In genomic region chr13:59079761-59080461, GRCm38 (mm10) we compare ENCODE assay signal across 11 mouse cellular contexts.
DNase-seq lines count a peak whose midpoint lies in the region; ATAC-seq and TF ChIP-seq lines count a peak whose summit lies in the region.
"Had no signal": no experiment of that assay in that cellular context is flagged by ENCODE, and none has a peak within 500 bp of the region (broad histone marks: within the 10 kb centered on the region; RNA-seq: fewer than 3 reads in every experiment).

No protein-coding gene starts in this region.

- TF ChIP-seq POLR2A in heart, adult 2 months (IDR thresholded peaks at IDR 0.05; ENCODE audit: insufficient read depth, low read depth, low read length) = no peak

- TF ChIP-seq CTCF in layer of hippocampus, adult 2 months (conservative IDR thresholded peaks at IDR 0.05) = no peak
- TF ChIP-seq CTCF in heart, adult 2 months (IDR thresholded peaks at IDR 0.05) = no peak

- TF ChIP-seq EP300 in heart, adult 2 months (IDR thresholded peaks at IDR 0.05; ENCODE audit: insufficient read depth, low read depth, low read length) = no peak

- intact Hi-C loops in heart, adult 2 months (cut with DNase I) = loop anchor here (10.0 kb wide), 1 partner anchor 315 kb away; no protein-coding TSS in a partner anchor

- no peaks in the 10 kb centered on the region for H3K36me3 ChIP-seq in forebrain, embryonic 12.5 days (replicated peaks)
- no peaks in the 10 kb centered on the region for H3K36me3 ChIP-seq in hindbrain, embryonic 14.5 days (replicated peaks; ENCODE audit: control insufficient read depth, insufficient read depth)
- no peaks in the 10 kb centered on the region for H3K36me3 ChIP-seq in midbrain, embryonic 14.5 days (ENCODE audit: control insufficient read depth, insufficient read depth, low read length)
- no peaks in the 10 kb centered on the region for H3K36me3 ChIP-seq in heart, adult 2 months (ENCODE audit: control insufficient read depth, insufficient read depth, low read length)
- H3K36me3 ChIP-seq in liver, embryonic 11.5 days (ENCODE audit: control insufficient read depth, insufficient read depth, low read length) = no peaks in the 10 kb centered on the region
- H3K36me3 ChIP-seq: heart, embryonic 15.5 days had no signal

- no peak overlapping the region for H3K4me3 ChIP-seq in layer of hippocampus, adult 2 months
- no peak overlapping the region for H3K4me3 ChIP-seq in forebrain, embryonic 12.5 days (replicated peaks)
- no peak overlapping the region for H3K4me3 ChIP-seq in hindbrain, embryonic 14.5 days (replicated peaks; ENCODE audit: low read length)
- no peak overlapping the region for H3K4me3 ChIP-seq in midbrain, embryonic 14.5 days (replicated peaks; ENCODE audit: low read depth, low read length)
- no peak overlapping the region for H3K4me3 ChIP-seq in heart, adult 2 months
- no peak overlapping the region for H3K4me3 ChIP-seq in liver, embryonic 11.5 days (ENCODE audit: low read depth, low read length)
- H3K4me3 ChIP-seq: heart, embryonic 15.5 days had no signal

- H3K4me1 ChIP-seq in forebrain, embryonic 12.5 days = peaks cover 24% of the 10 kb centered on the region
- peaks cover 8% of the 10 kb centered on the region; the same call in 1 of the 2 replicates for H3K4me1 ChIP-seq in hindbrain, embryonic 14.5 days (replicated peaks; ENCODE audit: control insufficient read depth, insufficient read depth, low read length)
- H3K4me1 ChIP-seq in midbrain, embryonic 14.5 days (ENCODE audit: control insufficient read depth, insufficient read depth, low read length) = peaks cover 11% of the 10 kb centered on the region
- H3K4me1 ChIP-seq in heart, adult 2 months (ENCODE audit: control insufficient read depth, insufficient read depth, low read length) = no peaks in the 10 kb centered on the region
- H3K4me1 ChIP-seq in liver, embryonic 11.5 days (replicated peaks; ENCODE audit: control insufficient read depth, insufficient read depth, low read length) = no peaks in the 10 kb centered on the region
- H3K4me1 ChIP-seq: heart, embryonic 15.5 days had no signal

- H3K4me2 ChIP-seq in forebrain, embryonic 12.5 days = no peak overlapping the region
- H3K4me2 ChIP-seq in hindbrain, embryonic 14.5 days (replicated peaks) = no peak overlapping the region
- no peak overlapping the region for H3K4me2 ChIP-seq in midbrain, embryonic 14.5 days (ENCODE audit: low read length)
- H3K4me2 ChIP-seq in liver, embryonic 11.5 days = no peak overlapping the region
- H3K4me2 ChIP-seq: heart, embryonic 15.5 days; lung, embryonic 14.5 days had no signal

- peaks cover 23% of the 10 kb centered on the region for H3K27me3 ChIP-seq in forebrain, embryonic 12.5 days
- no peaks in the 10 kb centered on the region for H3K27me3 ChIP-seq in hindbrain, embryonic 14.5 days (ENCODE audit: control insufficient read depth, insufficient read depth, low read length)
- no peaks in the 10 kb centered on the region for H3K27me3 ChIP-seq in midbrain, embryonic 14.5 days (ENCODE audit: control insufficient read depth, insufficient read depth, low read length)
- H3K27me3 ChIP-seq in heart, adult 2 months (ENCODE audit: control insufficient read depth, insufficient read depth, low read length) = no peaks in the 10 kb centered on the region
- no peaks in the 10 kb centered on the region for H3K27me3 ChIP-seq in liver, embryonic 11.5 days (replicated peaks; ENCODE audit: control insufficient read depth, insufficient read depth, low read length)

- 24% methylated on average over 7 of the region's 7 CpGs for WGBS in forebrain, embryonic 12.5 days
- WGBS in hindbrain, embryonic 14.5 days = 16% methylated on average over 7 of the region's 7 CpGs
- WGBS in midbrain, embryonic 14.5 days = 12% methylated on average over 7 of the region's 7 CpGs
- WGBS in heart, adult 2 months = 51% methylated on average over 7 of the region's 7 CpGs
- WGBS in liver, embryonic 11.5 days = 66% methylated on average over 7 of the region's 7 CpGs

- ATAC-seq in forebrain, embryonic 12.5 days (ENCODE audit: low FRiP score) = peak; percentile 83
- 0 out of 2 replicates have a peak, but pooled peaks have one; percentile 16 for ATAC-seq in hindbrain, embryonic 14.5 days (ENCODE audit: low FRiP score)
- ATAC-seq in midbrain, embryonic 14.5 days (ENCODE audit: low FRiP score, low TSS enrichment) = no peak; the same call in 1 of the 2 replicates
- ATAC-seq in liver, embryonic 11.5 days (replicated peaks; ENCODE audit: low FRiP score) = no peak

- peak in 1 of 2 experiments; percentile 25 for DNase-seq in layer of hippocampus, adult 2 months (ENCODE audit: low spot score in 2 of 2)
- no peak for DNase-seq in layer of hippocampus, adult 9-10 months (ENCODE audit: low spot score)
- DNase-seq in hindbrain, embryonic 14.5 days (ENCODE audit: low spot score) = no peak
- DNase-seq in midbrain, embryonic 14.5 days = peak; percentile 47
- no peak for DNase-seq in heart, adult 2 months
- no peak for DNase-seq in adrenal gland, adult 2 months
- DNase-seq in liver, embryonic 11.5 days (ENCODE audit: low spot score) = no peak
- DNase-seq: kidney, adult 8-10 months; lung, embryonic 14.5 days had no signal

- H3K9me3 ChIP-seq in forebrain, embryonic 12.5 days = no peaks in the 10 kb centered on the region
- no peaks in the 10 kb centered on the region for H3K9me3 ChIP-seq in hindbrain, embryonic 14.5 days (ENCODE audit: control insufficient read depth, low read length)
- H3K9me3 ChIP-seq in midbrain, embryonic 14.5 days (ENCODE audit: control insufficient read depth, low read length) = no peaks in the 10 kb centered on the region
- H3K9me3 ChIP-seq in liver, embryonic 11.5 days (ENCODE audit: control insufficient read depth, low read length) = no peaks in the 10 kb centered on the region
- H3K9me3 ChIP-seq: heart, embryonic 15.5 days had no signal

- peak overlapping the region; percentile 79 for H3K27ac ChIP-seq in layer of hippocampus, adult 2 months
- H3K27ac ChIP-seq in forebrain, embryonic 12.5 days = peak overlapping the region; percentile 65
- H3K27ac ChIP-seq in hindbrain, embryonic 14.5 days = peak overlapping the region; percentile 10; the same call in 1 of the 2 replicates
- H3K27ac ChIP-seq in midbrain, embryonic 14.5 days (replicated peaks; ENCODE audit: low read depth, low read length) = peak overlapping the region; percentile 20; the same call in 1 of the 2 replicates
- H3K27ac ChIP-seq in heart, adult 2 months = no peak overlapping the region
- no peak overlapping the region for H3K27ac ChIP-seq in liver, embryonic 11.5 days (ENCODE audit: low read depth, low read length)
- H3K27ac ChIP-seq: heart, embryonic 15.5 days had no signal

- no peak overlapping the region for H3K9ac ChIP-seq in forebrain, embryonic 12.5 days
- no peak overlapping the region for H3K9ac ChIP-seq in hindbrain, embryonic 14.5 days
- H3K9ac ChIP-seq in midbrain, embryonic 14.5 days (replicated peaks; ENCODE audit: low read length) = no peak overlapping the region
- H3K9ac ChIP-seq in heart, adult 2 months (ENCODE audit: low read depth, low read length) = no peak overlapping the region
- H3K9ac ChIP-seq in liver, embryonic 11.5 days (ENCODE audit: low read depth, low read length) = no peak overlapping the region
- H3K9ac ChIP-seq: heart, embryonic 15.5 days; lung, embryonic 14.5 days had no signal

- no peaks in the 10 kb centered on the region for H3K79me2 ChIP-seq in heart, adult 2 months (replicated peaks; ENCODE audit: control insufficient read depth, insufficient read depth, low read length)

Comparison
In these comparisons a context has a peak if more than half of its experiments do, and no peak if none do; other contexts are left out.
1. H3K27ac ChIP-seq: peak in layer of hippocampus, adult 2 months (single experiment), forebrain, embryonic 12.5 days (single experiment), hindbrain, embryonic 14.5 days (single experiment) and midbrain, embryonic 14.5 days (single experiment); none in heart, adult 2 months (single experiment) and liver, embryonic 11.5 days (single experiment).
2. ATAC-seq: peak in forebrain, embryonic 12.5 days (single experiment) and hindbrain, embryonic 14.5 days (single experiment); none in midbrain, embryonic 14.5 days (single experiment) and liver, embryonic 11.5 days (single experiment).